Mouse (Mus musculus) lung, embryonic 16.5 days (tissue): ENCODE measurements at regions not wholly inside any gene's neighbourhood (a gene's known extent, or its start where the extent isn't known, plus 50 kb on each side); places are given as distances from the start of the nearest gene placed in this dataset.

Source experiments
- ATAC-seq: fragments of 200-750 bp; cut with Nextera tagmentation; 2 replicates; pipeline ENCODE4 v1.8.0; 2017; ENCODE audit warnings: low read depth, mild to moderate bottlenecking, moderate library complexity
- H3K27ac ChIP-seq: fragments of 300-500 bp; sonication (generic); 2 replicates; pipeline ENCODE4 v1.5.1; 2014; ENCODE audit warnings: mild to moderate bottlenecking, control low read depth, low read length
- H3K27me3 ChIP-seq: fragments of 300-500 bp; sonication (generic); 2 replicates; pipeline ENCODE4 v1.6.1; 2014; ENCODE audit warnings: low read depth, low read length, mixed read lengths; ENCODE audit not compliant: control insufficient read depth, insufficient read depth
- H3K36me3 ChIP-seq: fragments of 300-500 bp; sonication (generic); 2 replicates; pipeline ENCODE4 v1.6.1; 2014; ENCODE audit warnings: low read length; ENCODE audit not compliant: control insufficient read depth, insufficient read depth
- H3K4me1 ChIP-seq: fragments of 300-500 bp; sonication (generic); replicated peaks from 2 replicates; pipeline ENCODE4 v1.6.1; 2014; ENCODE audit warnings: low read length, mixed read lengths; ENCODE audit not compliant: control insufficient read depth, insufficient read depth
- H3K4me2 ChIP-seq: fragments of 300-500 bp; sonication (generic); 2 replicates; pipeline ENCODE4 v1.6.1; 2014; ENCODE audit warnings: low read depth, low read length, control low read depth
- H3K4me3 ChIP-seq: fragments of 300-500 bp; sonication (generic); 2 replicates; pipeline ENCODE4 v1.5.1; 2014; ENCODE audit warnings: mild to moderate bottlenecking, low read length, control low read depth
- H3K9ac ChIP-seq: fragments of 300-500 bp; sonication (generic); 2 replicates; pipeline ENCODE4 v1.6.1; 2014; ENCODE audit warnings: low read length, control low read depth
- H3K9me3 ChIP-seq: fragments of 300-500 bp; sonication (generic); 2 replicates; pipeline ENCODE4 v1.6.1; 2016; ENCODE audit warnings: low read length; ENCODE audit not compliant: control insufficient read depth
- WGBS: fragments of 180-500 bp; shearing (Covaris S2); extraction: QIAGEN DNeasy Blood & Tissue Kit; methylation state at CpG from one replicate; pipeline ENCODE4 v1.1.7; 2014; 5-methylcytosine and 5-hydroxymethylcytosine counted together

DNA sequence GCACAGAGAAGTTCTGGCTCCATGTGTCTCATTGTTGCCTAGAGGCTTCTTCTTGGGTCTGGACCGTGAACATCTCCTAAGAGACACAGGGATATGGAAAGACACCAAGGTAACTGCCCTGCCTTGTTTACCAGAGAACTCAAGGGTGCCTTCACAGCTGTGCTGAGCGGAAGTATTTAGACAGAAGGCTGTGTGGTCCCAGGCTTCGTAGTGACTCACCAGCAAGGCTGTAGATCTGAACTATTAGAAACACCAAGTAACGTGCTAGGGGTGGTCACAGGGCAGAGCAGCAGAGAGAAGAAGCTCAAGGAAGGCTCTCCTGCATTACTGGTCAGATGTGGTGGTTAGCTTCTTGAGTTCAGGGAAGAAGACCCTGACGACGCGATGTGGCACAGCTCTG is 51.6 kb upstream of the Lpp start:
- Histone ChIP-seq H3K36me3 (no peaks in the 10 kb centered on the region), H3K4me3 (no peak overlapping the region), H3K27me3 (no peaks in the 10 kb centered on the region), H3K27ac (no peak overlapping the region), H3K9ac (no peak overlapping the region), H3K4me2 (no peak overlapping the region), H3K9me3 (no peaks in the 10 kb centered on the region), H3K4me1 (peaks cover 8% of the 10 kb centered on the region)
- WGBS, result 78% methylated on average over 7 of the region's 7 CpGs
- no peak for ATAC-seq

DNA sequence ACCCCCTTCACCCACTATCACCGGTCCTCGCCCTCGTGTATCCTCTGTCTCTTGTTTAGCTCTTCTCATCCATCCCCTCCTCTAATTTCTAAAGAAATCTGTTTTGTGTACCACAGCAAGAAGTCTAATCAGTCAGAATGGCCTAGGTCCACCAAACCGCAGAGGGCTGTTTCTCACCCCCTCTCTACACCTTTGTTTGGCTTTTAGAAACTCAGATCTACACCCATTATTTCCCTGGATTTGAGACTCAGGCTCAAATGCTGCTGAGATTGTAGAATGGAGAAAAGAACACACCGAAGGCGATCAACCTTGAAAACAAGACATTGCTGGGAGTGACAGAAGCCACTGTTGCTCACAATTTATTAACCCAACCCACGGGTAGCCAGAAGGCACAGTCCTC is 52.7 kb upstream of the Lpp start:
- 83% methylated on average over 7 of the region's 7 CpGs for WGBS
- H3K4me3 ChIP-seq, result no peak overlapping the region

DNA sequence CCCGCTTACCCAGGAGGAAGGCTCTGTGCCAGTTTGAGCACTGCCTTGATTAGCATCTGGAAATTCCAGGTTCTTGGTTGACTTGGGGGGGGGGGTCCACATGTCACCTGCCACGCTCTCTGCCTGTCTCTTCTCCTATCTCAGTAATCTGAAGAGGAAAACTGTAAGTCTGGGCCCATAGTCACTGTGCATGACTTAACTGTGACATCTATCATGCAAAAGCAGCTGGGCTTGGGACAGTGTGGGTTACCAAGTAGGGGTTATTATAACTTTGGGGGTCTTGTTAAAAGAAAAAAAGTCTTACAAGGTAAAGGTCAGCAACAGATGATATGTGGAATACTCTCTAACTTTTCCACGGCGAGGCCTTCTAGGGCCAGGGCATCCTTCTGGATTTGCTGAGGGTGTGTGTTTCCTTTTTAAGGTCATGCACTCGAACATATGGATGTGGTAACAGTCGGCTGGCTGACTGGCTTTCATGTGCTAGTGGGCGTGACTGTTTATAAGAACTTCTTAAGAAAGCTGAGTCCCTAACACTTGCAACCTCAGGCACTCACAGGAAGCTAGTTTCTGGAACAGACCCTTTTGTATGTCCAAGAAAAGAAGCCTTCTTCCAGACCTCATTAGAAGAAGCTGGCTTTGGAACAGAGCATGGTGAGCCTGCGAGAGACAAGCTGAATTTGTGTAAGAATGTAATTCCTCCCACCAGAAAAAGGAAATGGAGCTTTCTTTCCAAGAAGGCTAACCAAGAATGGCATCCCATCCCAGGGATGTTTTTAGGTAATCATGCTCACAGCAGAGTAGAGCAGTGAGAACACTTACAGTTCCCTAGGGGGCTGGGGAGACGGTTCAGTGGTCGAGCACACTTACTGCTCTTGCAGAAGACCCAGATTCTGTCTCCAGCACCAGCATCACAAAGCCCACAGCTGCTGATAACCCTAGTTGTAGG is 53.7 kb upstream of the Lpp start:
- no peaks in the 10 kb centered on the region for H3K36me3 ChIP-seq
- H3K27me3 ChIP-seq, result no peaks in the 10 kb centered on the region
- H3K4me2 ChIP-seq, result no peak overlapping the region
- H3K4me3 ChIP-seq, result no peak overlapping the region
- H3K4me1 ChIP-seq, result peaks cover 8% of the 10 kb centered on the region
- WGBS, result 35% methylated on average over 10 of the region's 10 CpGs
- H3K9ac ChIP-seq, result no peak overlapping the region
- H3K9me3 ChIP-seq, result no peaks in the 10 kb centered on the region
- peak overlapping the region; percentile 56 for H3K27ac ChIP-seq
- peak; percentile 95 for ATAC-seq

More for the DNA sequence above, 52.7 kb upstream of the Lpp start:
- Histone ChIP-seq H3K27ac (no peak overlapping the region), H3K27me3 (no peaks in the 10 kb centered on the region), H3K9ac (no peak overlapping the region), H3K36me3 (no peaks in the 10 kb centered on the region), H3K4me1 (peaks cover 8% of the 10 kb centered on the region), H3K9me3 (no peaks in the 10 kb centered on the region), H3K4me2 (no peak overlapping the region)
- no peak for ATAC-seq

DNA sequence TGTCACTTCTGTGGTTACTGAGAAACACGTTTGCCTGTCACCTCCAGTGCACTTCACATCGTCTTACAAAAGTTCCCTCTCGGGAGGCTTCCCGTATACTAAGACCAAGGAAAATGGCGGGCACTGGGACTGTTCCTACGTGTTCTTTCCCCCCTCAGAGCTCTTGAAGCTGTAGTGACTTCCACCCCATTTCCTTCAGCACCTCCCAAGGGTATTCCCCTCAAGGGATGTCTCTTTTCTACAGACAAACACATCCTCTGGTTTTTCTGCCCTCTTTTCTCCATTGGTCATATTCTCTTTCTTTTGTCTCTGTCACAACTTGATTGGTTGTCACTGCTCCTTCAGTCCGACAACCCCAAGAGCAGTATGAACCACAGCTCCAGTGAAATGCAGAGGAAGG is 54.9 kb upstream of the Lpp start:
- Histone ChIP-seq H3K4me2 (no peak overlapping the region), H3K36me3 (no peaks in the 10 kb centered on the region), H3K9me3 (no peaks in the 10 kb centered on the region), H3K4me1 (peaks cover 8% of the 10 kb centered on the region), H3K9ac (no peak overlapping the region), H3K27ac (no peak overlapping the region), H3K27me3 (no peaks in the 10 kb centered on the region), H3K4me3 (no peak overlapping the region)
- no peak for ATAC-seq
- WGBS, result 81% methylated on average over 7 of the region's 7 CpGs

DNA sequence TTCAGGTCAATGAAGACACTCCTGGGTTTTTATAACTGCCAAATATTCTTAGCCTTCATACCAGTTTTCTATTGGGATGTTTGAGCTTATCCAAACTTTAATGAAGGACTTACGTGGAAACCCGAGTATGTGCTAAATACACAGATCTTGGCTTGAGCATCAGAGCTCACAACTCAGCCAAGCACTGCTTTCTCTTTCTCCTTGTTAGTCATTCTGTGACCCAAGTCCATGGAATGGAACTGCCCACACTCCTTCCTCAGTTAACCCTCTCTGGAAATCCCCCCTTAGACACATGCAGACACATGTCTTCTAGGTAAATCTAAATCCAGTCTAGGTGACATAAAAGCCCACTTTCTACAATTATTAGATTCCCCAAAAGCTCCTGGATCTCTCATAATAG is 58.9 kb upstream of the Lpp start:
- H3K36me3 ChIP-seq, result no peaks in the 10 kb centered on the region
- peaks cover 2% of the 10 kb centered on the region; the same call in 1 of the 2 replicates for H3K4me1 ChIP-seq
- no peak overlapping the region for H3K9ac ChIP-seq
- no peak overlapping the region for H3K27ac ChIP-seq
- WGBS, result 42% methylated on average over 2 of the region's 2 CpGs
- no peaks in the 10 kb centered on the region for H3K9me3 ChIP-seq
- ATAC-seq, result no peak
- H3K4me3 ChIP-seq, result no peak overlapping the region
- no peak overlapping the region for H3K4me2 ChIP-seq
- H3K27me3 ChIP-seq, result no peaks in the 10 kb centered on the region

- no peak overlapping the region for H3K4me2 ChIP-seq
- no peak overlapping the region for H3K9ac ChIP-seq
- no peaks in the 10 kb centered on the region for H3K27me3 ChIP-seq
- no peaks in the 10 kb centered on the region for H3K4me1 ChIP-seq
- H3K4me3 ChIP-seq, result no peak overlapping the region
- H3K27ac ChIP-seq, result no peak overlapping the region
- no peaks in the 10 kb centered on the region for H3K9me3 ChIP-seq
- ATAC-seq, result no peak
- H3K36me3 ChIP-seq, result no peaks in the 10 kb centered on the region
- WGBS, result 70% methylated on average over 13 of the region's 13 CpGs
Observed at GRCm38 (mm10) chr16:24331446-24332020, 61.8 kb upstream of the Lpp start.

DNA sequence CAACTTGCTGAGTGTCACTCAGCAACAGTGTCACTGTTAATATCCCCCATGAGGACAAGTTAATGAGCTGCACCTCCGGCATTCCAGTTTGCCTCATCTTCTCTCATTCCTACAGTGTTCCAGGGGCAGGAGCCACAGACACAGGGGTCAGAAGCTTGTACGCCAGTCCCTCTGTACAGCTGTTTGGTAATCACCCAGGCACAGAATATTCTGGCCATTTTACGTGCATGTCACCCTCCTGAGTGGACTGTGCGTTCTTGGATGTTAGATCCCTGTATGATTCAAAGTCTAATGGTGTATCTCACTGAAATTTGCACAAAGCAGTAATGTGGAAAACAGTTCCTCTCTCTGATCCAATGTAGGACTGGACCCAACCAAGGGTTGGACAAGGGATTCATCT is 66.7 kb upstream of the Lpp start:
- Histone ChIP-seq H3K36me3 (no peaks in the 10 kb centered on the region), H3K9ac (no peak overlapping the region), H3K27ac (no peak overlapping the region), H3K4me2 (no peak overlapping the region), H3K27me3 (no peaks in the 10 kb centered on the region), H3K9me3 (no peaks in the 10 kb centered on the region), H3K4me1 (no peaks in the 10 kb centered on the region), H3K4me3 (no peak overlapping the region)
- no peak for ATAC-seq
- whole genome bisulfite sequencing, result 84% methylated on average over 4 of the region's 4 CpGs

- no peak for ATAC-seq
- Histone ChIP-seq H3K27ac (no peak overlapping the region), H3K9me3 (no peaks in the 10 kb centered on the region), H3K9ac (no peak overlapping the region), H3K4me1 (no peaks in the 10 kb centered on the region), H3K36me3 (no peaks in the 10 kb centered on the region), H3K4me3 (no peak overlapping the region), H3K27me3 (no peaks in the 10 kb centered on the region), H3K4me2 (no peak overlapping the region)
- 85% methylated on average over 5 of the region's 5 CpGs for WGBS
Observed at GRCm38 (mm10) chr16:24326046-24326445, 67.3 kb upstream of the Lpp start.

DNA sequence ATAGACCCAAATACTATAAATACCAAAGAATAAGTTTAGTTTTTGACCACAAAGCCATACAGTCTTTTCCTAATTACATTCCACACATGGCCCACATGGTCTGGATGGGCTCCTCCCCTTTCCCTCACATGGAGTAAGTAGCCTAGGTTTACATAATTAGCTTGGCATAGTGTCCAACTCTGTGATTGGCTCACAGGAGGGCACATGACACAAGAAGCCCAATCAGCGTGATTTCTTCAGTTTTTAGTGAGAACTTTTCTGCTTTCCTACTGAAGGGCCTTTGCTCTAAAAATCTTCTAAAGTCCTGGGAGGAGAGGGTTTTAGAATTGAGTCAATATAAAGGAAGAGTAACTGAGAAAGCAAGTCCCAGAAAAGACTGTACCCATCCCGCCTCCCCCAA is 68.4 kb upstream of the Lpp start:
- Histone ChIP-seq H3K27ac (no peak overlapping the region), H3K4me3 (no peak overlapping the region), H3K4me2 (no peak overlapping the region), H3K36me3 (no peaks in the 10 kb centered on the region), H3K27me3 (no peaks in the 10 kb centered on the region), H3K9me3 (no peaks in the 10 kb centered on the region), H3K9ac (no peak overlapping the region), H3K4me1 (no peaks in the 10 kb centered on the region)
- ATAC-seq, result no peak
- whole genome bisulfite sequencing, result 90% methylated on average over 2 of the region's 2 CpGs
